8 mouse cellular contexts compared by ENCODE assay signal in the genomic region with DNA sequence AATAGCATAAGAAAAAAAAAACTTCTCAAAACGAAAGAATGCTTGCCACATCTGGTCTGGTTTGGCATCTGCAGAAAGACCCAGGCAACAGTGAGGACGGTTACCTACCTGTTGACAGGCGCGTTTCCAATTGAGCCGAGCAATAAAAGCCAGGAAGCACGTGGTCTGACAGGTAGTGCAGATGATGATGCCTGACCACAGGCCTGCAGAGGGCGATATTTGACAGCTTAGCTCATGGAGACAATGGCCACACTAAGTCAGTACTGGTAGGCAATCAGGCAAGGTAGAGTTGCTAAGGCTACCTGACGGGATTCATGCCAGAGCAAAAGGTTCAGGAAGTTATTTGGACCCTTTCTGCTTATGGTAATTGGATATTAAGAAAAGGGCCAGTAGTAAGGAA. TPM values are rescaled to one million over a fixed set of nuclear protein-coding genes. Genes with fewer than 3 reads are reported as not detected.
A peak's percentile ranks its signal among the peaks of the same experiment; 100 is the strongest.
DNase-seq lines count a peak whose midpoint lies in the region.

No protein-coding gene starts in this region.

- peak; percentile 62 to 70 for DNase-seq in urinary bladder, adult 18-20 months (ENCODE audit: low spot score in 2 of 2)
- no peak for DNase-seq in urinary bladder, postnatal 10 days (ENCODE audit: low spot score)
- peak; percentile 85 to 89 for DNase-seq in cerebellum, adult 18-20 months
- DNase-seq in gastrocnemius, postnatal 36 days: peak; percentile 38 to 50
- DNase-seq in kidney, postnatal 14 days: peak; percentile 90
- peak; percentile 83 to 87 for DNase-seq in lung, adult 18-20 months
- peak; percentile 44 to 61 for DNase-seq in right cerebral cortex, postnatal 10 days (ENCODE audit: low spot score in 2 of 2)
- peak; percentile 39 for DNase-seq in urinary bladder, adult 2 months (ENCODE audit: low spot score)

- intact Hi-C loops in gastrocnemius, postnatal 36 days (cut with DNase I): loop anchor here (2.0 to 5.0 kb wide), 4 partner anchors 37 to 158 kb away; partner anchors contain the start of gene B9d1

RNA-seq across cellular contexts. Expression of gene Slc47a2, which starts 6.7 kb away (rescaled TPM):
- not detected for total RNA-seq in gastrocnemius, postnatal 36 days (2021)
- 0.25 and 0.41 TPM in 2 replicates for polyA plus RNA-seq in urinary bladder, adult 2 months (2012; rRNA removed)

RNA-seq across cellular contexts. Expression of gene Slc47a1, which starts 28.8 kb away (rescaled TPM):
- total RNA-seq in gastrocnemius, postnatal 36 days (2021): 10 to 100 TPM; 19.1 to 22.9 TPM
- polyA plus RNA-seq in urinary bladder, adult 2 months (2012; rRNA removed): 24.4 and 29.1 TPM in 2 replicates
